Mouse (Mus musculus) kidney, adult 8-10 months (tissue): ENCODE measurements around the gene Tnfsfm13.
"Not testable (repeated sequence)": the region's sequence is repeated elsewhere in the genome, so short reads cannot be mapped to it uniquely, and the experiment has no call there.

ENCODE experiments used
- DNase-seq, 2 experiments: peaks; one replicate each; pipeline ENCODE4 v3.0.0; 2022

The Tnfsfm13 gene

DNA sequence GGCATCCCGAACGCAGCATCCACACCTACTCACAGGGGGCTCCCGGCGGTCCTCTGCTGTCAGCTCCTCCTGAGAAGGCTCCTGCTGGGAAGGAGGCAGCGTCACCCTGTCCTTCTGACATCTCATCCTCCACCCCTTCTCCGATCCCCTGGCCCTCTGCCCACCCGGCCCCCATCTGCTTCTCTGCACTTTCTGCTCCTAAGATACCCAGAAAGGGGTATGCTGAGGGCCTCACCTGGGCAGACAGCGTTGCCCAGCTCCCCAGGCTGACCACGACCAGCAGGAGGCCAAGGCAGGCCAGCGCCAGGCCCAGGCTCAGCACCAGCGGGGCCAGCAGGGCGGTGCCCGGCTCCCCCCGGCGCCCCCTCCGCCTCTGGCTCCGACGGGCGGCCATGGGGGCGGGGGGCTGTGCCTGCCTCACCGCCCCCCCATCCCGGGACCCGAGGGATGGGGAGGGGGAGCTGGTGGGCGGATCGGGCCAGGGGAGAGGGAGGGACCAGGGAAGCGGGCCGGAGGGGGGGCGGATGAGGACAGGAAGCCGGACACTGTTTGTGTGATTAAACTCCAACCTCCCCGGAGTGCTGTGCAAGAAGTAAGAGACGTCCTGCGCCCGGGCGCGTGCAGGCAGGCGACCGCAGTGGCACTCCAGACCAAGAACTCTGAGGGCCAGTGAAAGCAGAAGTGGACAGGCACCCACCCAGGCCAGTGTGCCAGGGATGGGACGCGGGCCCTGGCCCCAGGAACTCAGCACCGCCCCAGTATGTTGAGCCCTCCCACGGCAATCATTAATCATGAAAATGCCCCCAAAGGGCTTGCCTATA, at the start of gene Tnfsfm13, which contains the start of gene Tnfsf12:
TSS of gene Tnfsfm13 (minus strand) at position 738 of the 821 bp plus-strand sequence.
TSS of gene Tnfsf12 (minus strand) at position 489 of the 821 bp plus-strand sequence.
- DNase-seq = peak; percentile 72 to 74

DNA sequence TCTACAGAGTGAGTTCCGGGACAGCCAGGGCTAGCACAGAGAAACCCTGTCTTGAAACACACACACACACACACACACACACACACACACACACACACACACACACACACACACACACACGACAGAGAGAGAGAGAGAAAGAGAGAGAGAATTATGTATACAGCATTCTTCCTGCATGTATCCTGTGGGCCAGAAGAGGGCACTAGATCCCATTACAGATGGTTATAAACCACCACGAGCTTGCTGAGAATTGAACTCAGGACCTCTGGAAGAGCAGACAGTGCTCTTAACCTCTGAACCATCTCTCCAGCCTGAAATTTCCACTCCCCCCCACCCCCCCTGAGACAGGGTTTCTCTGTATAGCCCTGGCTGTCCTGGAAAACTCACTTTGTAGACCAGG, 35.5 kb upstream of the Tnfsfm13 start:
- not testable (repeated sequence) for DNase-seq

- DNase-seq = peak; percentile 26 to 68
Measured at GRCm38 (mm10) chr11:69729063-69729462, 33.2 kb upstream of the Tnfsfm13 start.

DNA sequence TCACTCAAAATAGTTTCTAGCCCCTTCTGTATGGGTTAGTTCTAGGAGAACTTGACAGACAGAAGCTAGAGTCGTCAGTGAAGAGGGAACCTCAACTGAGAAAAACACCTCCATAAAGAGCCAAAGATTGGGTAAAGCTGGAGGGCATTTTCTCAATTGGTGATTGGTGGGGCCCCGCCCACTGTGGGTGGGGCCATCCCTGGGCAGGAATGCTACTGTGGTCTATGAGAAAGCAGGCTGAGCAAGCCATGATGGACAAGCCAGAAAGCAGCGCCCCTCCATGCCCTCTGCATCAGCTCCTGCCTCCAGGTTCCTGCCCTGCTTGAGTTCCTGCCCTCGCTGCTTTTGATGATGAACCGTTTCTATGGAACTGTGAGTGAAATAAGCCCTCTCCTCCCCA, 30.1 kb upstream of the Tnfsfm13 start:
- DNase-seq = no peak

DNA sequence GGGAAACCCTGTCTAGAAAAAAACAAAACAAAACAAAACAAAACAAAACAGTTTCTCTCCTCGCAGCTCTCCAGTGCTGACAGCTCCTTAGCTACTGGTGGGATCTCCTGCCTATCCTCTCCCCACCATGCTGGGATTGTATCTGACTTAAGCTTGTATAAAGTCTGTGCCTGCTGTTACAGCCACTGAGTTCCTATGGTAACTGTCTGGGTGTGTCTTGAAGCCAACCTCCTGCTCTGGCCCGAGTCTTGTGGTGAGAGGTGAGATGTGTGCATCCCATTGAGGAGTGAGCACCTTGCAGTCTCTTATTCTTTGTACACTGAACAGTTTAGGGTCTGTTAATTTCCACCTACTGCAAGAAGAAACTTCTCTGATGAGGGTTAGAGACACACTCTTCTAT, 27.2 kb upstream of the Tnfsfm13 start:
- DNase-seq = no peak

DNA sequence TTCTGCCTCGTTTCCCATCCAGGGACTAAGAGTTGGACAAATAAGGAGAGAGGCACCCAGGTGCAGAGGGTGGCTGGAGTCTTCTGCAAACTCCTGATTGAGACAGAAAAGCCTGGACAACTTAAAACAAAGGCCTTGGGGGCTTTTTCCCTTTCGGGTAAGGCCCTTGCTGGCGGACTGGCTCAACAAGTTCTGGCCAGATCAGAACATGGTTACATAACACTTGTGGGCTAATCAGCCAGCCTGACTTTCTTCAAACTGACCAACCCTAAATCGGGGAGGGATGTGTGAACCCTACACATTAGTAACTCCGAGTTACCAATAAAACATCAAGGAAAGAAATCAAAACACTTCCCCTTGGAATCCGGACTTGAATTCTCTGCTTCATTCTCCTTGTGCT, 25.0 kb upstream of the Tnfsfm13 start:
- no peak for DNase-seq

- DNase-seq = no peak
Measured at GRCm38 (mm10) chr11:69719423-69719822, 23.5 kb upstream of the Tnfsfm13 start.

- DNase-seq = peak in 1 of 2 experiments; percentile 28
Measured at GRCm38 (mm10) chr11:69718661-69719060, 22.8 kb upstream of the Tnfsfm13 start.

DNA sequence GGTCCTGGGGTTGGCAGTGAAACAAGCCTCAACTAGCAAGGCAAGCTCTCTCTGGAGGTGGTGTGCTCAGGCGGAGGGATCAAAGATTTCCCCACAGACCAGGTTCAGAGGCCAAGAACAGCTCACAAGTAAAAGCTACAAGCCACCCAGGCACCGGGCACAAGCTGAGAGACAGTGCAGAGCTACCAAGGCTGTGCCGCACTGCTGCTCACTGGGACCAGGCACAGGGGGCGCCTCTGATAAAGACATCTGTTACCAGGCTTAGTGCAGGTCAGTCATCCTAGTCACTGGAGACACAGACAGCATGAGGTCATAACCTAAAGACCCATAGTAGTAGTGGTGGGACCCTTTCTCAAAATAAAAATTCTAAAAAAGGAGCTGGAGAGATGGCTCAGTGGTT, 21.1 kb upstream of the Tnfsfm13 start:
- no peak for DNase-seq

- DNase-seq = no peak
Measured at GRCm38 (mm10) chr11:69715929-69716328, 20.0 kb upstream of the Tnfsfm13 start.

DNA sequence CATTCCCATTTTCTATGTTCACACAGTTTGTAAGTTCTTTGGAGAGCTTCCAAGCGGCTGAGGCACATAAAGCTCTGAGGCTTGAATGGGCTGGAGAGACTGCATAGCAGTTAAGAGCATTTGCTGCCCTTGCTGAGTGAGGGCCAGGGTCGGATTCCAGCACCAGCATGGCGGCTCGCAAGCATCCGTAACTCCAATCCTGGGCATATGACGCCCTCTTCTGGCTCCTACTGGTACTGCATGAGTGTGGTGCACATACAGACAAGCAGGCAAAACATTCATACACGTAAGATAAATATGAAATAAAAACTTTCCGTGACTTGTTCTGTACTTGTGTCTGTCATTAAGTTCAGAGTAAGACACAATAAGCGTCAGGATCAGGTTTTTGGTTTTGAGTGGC, 19.6 kb upstream of the Tnfsfm13 start:
- peak; percentile 47 to 75 for DNase-seq

DNA sequence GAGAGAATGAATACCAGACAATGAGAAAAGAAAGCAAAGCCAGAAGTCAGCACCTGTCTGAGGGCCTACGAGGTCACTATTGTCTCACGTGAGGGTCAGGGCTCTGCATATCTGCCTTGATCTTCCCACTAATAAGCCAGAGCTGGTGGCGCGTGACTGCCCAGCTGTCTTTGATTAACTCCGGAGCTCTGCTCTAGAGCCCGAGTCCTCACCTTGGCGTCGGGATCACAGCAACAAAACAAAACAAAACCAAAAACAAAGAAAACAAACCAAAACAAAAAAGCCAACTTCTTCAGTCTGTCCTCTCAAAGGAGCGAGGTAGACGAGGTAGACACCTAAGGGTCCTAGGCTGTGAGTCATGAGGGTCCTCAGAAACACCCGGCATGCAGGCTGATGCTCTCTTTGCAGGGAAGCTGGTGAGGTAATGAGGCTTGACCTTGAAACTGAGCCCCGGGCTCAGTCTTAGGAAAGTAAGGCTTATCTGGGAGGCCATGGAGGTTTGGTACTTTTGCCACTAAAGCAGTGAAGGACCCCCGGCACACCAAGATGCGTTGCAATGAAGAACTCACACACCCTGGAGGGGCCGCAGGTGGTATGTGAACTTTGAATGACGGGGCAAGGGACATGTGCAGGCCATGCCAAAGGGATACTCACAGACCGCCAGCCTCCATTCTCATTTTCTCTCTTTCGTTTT, 18.9 kb upstream of the Tnfsfm13 start:
- peak; percentile 79 to 85 for DNase-seq

- DNase-seq = peak; percentile 30 to 70
Measured at GRCm38 (mm10) chr11:69712954-69713672, 17.2 kb upstream of the Tnfsfm13 start.

DNA sequence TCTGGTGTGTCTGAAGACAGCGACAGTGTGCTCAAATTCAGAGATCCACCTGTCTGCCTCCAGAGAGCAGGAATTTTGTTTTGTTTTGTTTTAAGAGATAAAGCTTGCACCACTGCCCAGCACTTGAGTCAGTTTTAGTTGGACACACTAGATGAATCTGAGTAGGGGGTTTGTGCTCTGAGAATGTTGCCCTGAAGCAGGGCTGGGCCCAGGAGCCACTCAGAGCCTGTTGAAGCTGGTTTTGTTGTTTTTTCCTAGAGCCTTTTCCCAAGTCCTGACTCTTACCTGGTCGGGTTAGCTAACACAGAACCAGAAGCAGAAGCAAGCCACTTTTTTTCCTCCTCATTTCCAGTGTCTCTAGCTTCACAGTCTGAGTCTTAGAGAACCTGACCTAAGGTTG, 15.2 kb upstream of the Tnfsfm13 start:
- DNase-seq = no peak

GRCm38 (mm10) chr11:69710470-69710869, 14.6 kb upstream of the Tnfsfm13 start:
- DNase-seq = no peak

- no peak for DNase-seq
Measured at GRCm38 (mm10) chr11:69709554-69710446, 13.9 kb upstream of the Tnfsfm13 start.

DNA sequence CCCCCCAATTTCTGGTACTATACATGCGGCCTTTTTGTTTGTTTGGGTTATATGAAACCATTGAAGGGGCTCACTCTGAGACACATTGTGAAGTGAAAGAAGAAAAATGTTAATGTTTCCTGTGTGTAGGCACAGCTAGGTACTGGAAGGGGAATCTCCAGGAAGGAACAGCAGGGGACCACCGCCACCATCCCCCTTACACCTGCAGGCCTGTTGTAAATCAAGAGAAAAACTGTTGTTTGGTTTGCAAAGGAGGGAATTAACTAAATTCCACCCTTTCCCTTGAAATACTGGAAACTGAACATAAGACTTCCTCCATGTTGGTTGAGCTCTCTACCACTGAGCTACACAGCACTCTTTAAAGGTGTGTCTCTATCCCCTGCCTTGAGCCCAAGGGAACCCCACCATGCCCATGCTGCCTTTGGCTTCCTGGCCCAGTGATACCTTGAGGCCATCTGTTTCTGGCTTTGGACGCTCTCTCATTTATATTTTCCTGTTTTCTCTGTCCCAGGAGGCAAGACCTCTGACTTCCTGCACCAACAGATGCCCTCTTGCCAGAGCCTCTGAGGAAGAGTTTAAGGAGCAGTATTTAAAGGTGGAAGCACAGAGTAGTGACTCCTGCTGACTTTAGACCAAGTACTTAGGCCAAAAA, 12.8 kb upstream of the Tnfsfm13 start:
- no peak for DNase-seq

DNA sequence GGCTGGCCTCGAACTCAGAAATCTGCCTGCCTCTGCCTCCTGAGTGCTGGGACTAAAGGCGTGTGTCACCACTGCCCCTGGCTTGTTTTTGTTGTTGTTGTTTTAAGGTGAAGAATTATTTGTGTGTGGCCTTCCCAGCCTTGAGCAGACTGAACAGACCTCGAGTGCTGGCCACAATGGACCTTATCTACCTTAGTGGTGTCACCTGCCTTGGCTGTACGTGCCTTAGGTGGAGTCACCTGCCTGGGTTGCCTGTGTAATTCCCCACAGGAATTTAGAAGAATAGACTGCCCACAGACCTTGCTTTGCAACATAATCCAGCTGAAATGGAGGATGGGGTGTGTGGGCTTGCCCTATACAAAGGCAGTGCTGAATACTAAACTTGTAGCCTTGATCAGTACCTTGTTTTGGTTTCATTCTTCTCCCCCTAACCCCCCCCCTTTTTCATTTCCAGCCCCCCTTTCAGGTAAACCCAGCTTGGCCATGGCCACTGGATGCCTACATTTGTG, 12.0 kb upstream of the Tnfsfm13 start:
- no peak for DNase-seq

GRCm38 (mm10) chr11:69707480-69707847, 11.6 kb upstream of the Tnfsfm13 start:
- no peak for DNase-seq

DNA sequence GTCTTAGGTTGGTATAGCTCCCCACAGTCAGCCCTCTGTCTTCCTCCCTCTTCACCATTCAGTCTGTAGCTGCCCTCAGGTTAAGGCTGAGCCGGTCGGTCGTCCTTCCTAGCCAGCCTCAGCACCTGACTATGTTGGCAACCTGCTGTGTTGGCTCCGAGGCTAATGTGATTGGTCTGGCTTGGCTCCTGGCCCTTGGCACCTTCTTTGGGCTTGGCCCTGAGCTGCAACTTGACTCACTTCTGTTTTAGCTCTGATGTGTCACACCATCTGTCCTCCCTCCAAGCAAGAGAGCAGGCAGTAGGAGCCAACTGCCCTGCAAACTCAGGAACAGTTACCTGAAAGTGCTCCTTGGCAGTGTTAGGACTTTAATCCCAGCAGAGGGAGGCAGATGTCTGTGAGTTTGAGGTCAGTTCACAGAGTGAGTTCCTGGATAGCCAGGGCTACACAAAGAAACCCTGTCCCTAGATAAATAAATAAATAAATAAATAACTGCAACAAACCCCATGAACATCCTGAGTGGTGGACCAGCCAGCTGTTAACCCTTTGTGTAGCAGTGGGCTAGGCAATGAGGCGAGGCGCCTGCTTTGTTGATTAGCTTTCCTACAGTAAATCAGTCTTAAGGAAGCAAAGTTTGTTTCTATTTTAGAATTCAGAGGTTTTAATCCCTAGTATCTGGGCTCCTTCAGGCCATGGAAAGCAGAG, 11.0 kb upstream of the Tnfsfm13 start:
- peak; percentile 90 to 92 for DNase-seq

- DNase-seq = no peak
Measured at GRCm38 (mm10) chr11:69704613-69705010, 8.7 kb upstream of the Tnfsfm13 start.
